In the genomic region with DNA sequence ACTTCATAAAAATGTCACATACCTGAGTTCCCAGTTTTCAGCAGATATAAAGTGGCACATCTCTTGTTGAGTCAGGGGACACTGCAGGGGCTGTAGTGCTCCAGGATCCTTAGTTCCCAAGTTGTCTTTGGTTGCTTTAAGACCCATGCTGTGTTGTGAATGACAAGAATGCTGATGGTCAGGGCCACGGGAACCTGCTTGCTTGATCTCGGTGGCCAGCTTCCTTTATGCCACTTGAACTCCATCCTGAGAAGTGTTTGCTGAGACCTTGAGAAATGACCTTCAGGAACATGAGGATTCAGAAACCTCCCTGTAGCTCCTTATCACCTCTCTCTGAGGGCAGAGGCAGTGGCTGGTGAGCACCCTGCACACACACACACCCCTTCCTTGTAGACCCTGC, we compare ENCODE assay signal across 26 mouse cellular contexts.
"Had no signal": no experiment of that assay in that cellular context is flagged by ENCODE, and none has a peak within 500 bp of the region (broad histone marks: within the 10 kb centered on the region; RNA-seq: fewer than 3 reads in every experiment).

No protein-coding gene starts in this region.

- ATAC-seq: hindbrain, embryonic 16.5 days; intestine, embryonic 16.5 days had no signal

- H3K9me3 ChIP-seq: heart, embryonic 12.5 days; hindbrain, embryonic 10.5 days; hindbrain, embryonic 12.5 days; kidney, embryonic 15.5 days; limb, embryonic 10.5 days; limb, embryonic 12.5 days; liver, embryonic 13.5 days had no signal

- DNase-seq: gastrocnemius, adult 2 months; gastrocnemius, postnatal 10 days; gastrocnemius, postnatal 25 days; heart, adult 2 months; heart, postnatal 10 days; heart, postnatal 4 days; kidney, adult 11 months; kidney, adult 2 months; kidney, adult 9 months; kidney, postnatal 14 days; kidney, postnatal 36 days; layer of hippocampus, adult 9-11 months; liver; liver, embryonic 13.5 days had no signal

- H3K4me2 ChIP-seq: heart, embryonic 12.5 days; hindbrain, embryonic 12.5 days; hindbrain, embryonic 14.5 days; kidney, embryonic 15.5 days; limb, embryonic 12.5 days; liver, embryonic 11.5 days; liver, embryonic 13.5 days had no signal

- H3K27ac ChIP-seq: gastrocnemius, adult 2 months; heart, adult 2 months; hindbrain, embryonic 10.5 days; hindbrain, embryonic 12.5 days; hindbrain, embryonic 14.5 days; kidney, embryonic 15.5 days; kidney, postnatal 0 days; left cerebral cortex, adult 2 months; limb, embryonic 10.5 days; limb, embryonic 12.5 days; liver, embryonic 13.5 days had no signal

- H3K36me3 ChIP-seq: hindbrain, embryonic 12.5 days had no signal

- H3K4me3 ChIP-seq: gastrocnemius, adult 2 months; heart, adult 2 months; heart, embryonic 12.5 days; hindbrain, embryonic 10.5 days; hindbrain, embryonic 12.5 days; kidney, embryonic 15.5 days; left cerebral cortex, adult 2 months; limb, embryonic 10.5 days; limb, embryonic 12.5 days; liver, embryonic 13.5 days had no signal

- H3K27me3 ChIP-seq: heart, embryonic 12.5 days; hindbrain, embryonic 12.5 days; kidney, embryonic 15.5 days; limb, embryonic 12.5 days; liver, embryonic 13.5 days had no signal

- H3K9ac ChIP-seq: heart, embryonic 12.5 days; hindbrain, embryonic 12.5 days; hindbrain, embryonic 14.5 days; kidney, embryonic 15.5 days; limb, embryonic 12.5 days; liver, embryonic 13.5 days had no signal
